Mouse (Mus musculus) hematopoietic stem cell, adult 5-6 weeks (primary cell): ENCODE measurements around the gene Clasrp. TPM values are rescaled to one million over a fixed set of nuclear protein-coding genes. Genes with fewer than 3 reads are reported as not detected.
A peak's percentile ranks its signal among the peaks of the same experiment; 100 is the strongest.

Experiments
- ATAC-seq, 2 experiments: fragments of 125-278 bp in 1 of 2; replicated peaks in 1 of 2; 2 replicates each; pipeline ENCODE4 v1.8.0; 2016 to 2017; ENCODE audit warnings: inconsistent platforms in 2 of 2, mild to moderate bottlenecking in 2 of 2, moderate number of reproducible peaks in 2 of 2, low read depth in 1 of 2, moderate TSS enrichment in 1 of 2; ENCODE audit not compliant: low FRiP score in 2 of 2, poor library complexity in 2 of 2, severe bottlenecking in 2 of 2, insufficient read depth in 1 of 2, low TSS enrichment in 1 of 2
- total RNA-seq: library from RNA; stranded (forward); fragments of 172-1452, 232-1000 nt; gene quantifications from 2 replicates; pipeline ENCODE4 v1.2.3, GENCODE M21; 2017

The Clasrp gene
- total RNA-seq = 40.1 and 51.3 TPM in 2 replicates

DNA sequence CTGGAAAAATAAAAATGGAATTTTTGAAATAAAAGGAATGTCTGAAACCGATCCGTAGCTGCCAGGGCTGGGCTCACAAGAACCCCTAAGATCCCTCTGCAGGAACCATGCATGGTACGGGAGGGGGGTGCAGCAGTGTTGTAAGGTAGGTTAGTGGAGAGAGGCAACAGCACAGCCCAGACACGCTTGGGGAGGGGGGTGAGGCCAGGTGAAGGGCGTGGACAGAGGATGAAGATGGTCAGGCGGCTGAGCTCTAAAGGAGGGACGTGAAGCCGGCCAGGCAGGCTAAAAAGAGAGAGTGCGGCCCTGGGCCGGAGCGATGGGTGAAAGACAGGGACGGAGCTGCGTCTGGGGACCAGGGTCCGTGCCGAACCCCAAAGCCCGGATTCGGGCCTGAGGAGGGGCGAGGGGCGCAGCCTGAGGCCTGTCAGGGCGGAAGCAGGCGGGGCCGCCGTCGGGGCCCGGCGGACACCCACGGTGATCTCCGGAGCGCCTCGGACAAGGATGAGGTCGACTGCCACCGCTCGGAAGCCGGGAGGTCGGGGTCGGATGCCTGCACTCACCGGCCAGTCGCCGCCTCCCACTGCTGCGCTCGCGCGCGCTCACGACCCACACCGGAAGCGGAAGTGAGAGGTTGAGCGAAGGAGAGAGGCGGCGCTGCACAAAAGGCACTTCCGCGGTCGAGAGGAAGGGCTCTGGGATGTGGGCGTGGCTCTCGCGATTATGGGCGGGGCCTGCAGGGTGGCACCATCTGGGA, at the start of gene Clasrp:
Gene Clasrp (minus strand): TSS at position 638 of the 757 bp plus-strand sequence.
- ATAC-seq = peak; percentile 94 to 98

DNA sequence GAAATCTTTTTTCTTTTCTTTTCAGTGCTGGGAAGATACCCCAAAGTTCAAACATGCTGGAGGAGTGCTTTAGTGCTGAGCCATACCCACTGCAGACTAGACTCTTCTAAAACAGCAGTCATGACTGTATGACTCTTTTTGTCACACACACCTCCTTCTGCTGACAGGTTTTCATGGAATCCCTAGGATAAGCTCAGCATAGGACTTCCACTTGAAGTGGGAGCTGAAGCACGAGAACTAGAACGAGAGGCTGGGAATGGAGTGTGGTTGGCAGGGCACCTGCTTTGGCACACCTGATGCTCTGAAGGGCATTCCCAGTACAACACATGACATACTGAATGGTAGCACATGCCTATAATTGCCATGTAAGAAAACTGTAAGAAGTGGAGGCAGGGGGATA, 48.3 kb upstream of the Clasrp start:
- no peak for ATAC-seq

DNA sequence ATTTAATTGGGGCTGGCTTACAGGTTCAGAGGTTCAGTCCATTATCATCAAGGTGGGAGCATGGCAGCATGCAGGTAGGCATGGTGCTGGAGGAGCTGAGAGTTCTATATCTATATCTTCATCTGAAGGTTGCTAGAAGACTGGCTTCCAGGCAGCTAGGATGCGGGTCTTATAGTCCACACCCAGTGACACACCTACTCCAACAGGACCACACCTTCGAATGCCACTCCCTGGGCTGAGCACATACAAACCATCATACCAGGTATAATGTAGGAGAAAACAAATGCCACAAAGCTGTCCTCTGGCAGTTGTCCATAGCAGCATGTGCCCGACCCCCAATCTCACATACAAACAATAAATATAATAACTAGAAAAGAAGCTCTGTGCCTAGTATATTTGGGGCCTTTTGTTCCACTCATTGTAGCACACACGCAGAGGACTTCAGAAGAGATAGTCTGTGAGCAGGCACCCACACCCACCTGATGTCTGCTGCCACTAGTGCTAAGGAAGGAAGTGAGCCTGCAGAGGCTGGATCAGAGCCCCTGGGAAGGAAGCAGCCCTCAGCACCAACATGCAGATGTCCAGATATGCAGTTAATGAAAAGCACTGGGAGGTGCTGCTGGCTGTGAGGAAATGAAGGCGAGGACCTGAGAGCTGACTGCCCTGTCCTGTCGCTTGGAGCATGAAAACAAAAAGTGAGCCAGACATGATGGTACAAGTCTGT, 46.9 kb upstream of the Clasrp start:
- peak; percentile 39 to 49; a peak in 2 of 4 replicates for ATAC-seq

DNA sequence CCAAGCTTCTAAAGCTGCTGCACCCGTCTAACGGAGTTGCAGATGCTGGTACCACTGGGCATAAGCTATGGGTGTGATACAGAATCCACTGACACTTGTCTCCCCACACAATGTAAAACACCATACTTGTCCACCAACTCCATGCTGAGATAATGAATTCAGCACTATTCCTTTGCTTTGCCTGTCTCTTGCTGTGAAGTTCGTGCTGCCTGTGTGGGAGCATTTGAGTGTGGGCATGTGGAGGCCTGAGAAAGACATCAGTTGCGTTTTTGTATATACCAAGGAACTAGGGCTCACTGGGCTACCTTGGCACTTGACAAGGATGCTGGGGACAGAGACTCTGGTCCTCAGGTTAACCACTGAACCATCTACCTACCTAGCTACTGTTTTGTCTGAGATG, 36.9 kb upstream of the Clasrp start:
- ATAC-seq = no peak

DNA sequence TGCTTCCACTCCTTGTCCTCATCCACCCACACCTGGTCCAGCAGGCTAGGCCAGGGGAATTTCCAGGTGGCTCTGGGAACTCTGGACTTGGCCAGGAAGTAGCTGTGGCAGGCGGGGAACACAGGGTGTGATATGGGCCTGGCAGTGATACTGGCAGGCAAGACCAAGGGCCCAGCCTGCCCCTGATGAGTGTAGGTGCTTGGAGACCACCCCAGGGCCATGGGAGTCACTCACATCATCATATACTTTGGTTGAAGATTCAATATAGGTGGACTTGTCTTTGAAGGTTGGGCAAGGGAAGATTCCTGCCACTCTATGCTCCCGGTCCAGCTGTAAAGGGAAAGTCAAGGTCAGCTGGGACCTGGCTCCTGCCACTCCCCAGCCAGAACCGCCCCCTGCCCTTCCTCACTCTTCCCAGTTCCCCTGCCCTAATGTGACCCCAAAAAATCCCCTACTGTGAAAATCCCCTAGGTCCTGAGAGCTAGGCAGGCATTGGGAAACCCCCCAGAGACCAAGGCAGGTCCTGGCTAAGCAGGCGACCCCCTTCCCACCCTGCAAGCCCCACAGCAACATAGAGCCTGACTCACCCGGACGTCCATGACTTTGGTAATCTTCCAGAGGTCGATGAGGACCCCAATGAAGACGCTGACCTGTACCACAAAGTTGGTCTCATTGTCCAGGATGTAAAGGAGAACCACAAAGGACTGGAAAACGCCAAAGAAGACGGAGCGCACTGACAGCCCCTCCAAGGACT, 31.0 kb upstream of the Clasrp start:
- ATAC-seq = no peak

DNA sequence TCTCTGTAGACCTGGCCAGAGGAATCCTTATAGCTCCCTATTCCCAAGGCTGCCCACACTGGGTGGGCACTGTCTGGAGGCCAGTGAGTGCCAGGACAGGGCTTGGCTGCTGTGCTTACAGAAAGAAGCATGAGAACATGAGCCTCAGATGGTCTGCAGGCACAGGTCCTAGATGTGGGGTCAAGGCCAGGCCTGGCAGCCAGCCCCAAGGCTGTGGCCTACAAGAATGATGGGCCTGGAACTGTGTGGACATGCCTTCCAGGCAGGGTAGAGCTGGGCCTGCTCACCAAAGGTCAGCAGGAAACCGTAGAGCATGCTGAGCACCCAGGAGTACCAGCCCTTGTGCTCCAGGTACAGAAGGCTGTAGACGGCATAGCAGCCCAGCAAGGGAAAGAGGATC, 30.3 kb upstream of the Clasrp start:
- no peak for ATAC-seq

DNA sequence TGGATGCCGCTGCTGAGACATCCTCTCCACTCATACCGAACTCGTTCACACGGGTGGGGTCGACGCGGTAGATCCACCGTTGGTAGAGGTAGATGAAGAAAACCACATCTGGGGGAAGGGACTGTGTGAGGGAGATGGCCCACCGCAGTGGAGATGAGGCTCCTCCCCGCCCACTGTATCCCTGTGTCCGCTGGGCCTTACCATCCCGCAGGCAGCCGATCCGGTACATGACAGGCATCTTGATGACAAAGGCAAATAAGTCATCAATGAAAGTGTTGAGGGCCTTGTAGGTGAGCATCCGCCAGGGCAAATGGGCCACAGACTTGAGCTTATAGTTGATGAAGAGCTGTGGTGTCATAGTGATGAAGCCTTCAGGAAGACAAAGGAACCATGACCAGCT, 29.6 kb upstream of the Clasrp start:
- ATAC-seq = no peak

DNA sequence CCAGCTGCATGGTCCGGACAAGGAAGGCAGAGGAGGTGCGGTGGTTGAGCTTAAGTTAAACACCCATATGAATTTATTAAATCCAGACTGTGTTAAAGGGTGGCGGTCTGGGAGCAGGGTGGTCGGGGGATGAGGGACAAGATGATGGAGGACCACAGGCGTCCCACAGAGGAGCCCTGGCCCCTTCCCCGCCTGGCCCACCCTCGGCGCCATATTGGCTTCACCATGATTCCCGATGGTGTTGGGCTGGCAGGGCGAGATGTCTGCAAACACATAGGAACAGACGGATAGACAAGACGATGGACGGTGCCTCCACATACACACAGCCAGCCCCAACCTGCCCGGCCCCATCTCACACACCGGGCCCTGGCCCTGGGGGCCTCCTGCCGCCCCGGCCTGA, 28.9 kb upstream of the Clasrp start:
- no peak for ATAC-seq

DNA sequence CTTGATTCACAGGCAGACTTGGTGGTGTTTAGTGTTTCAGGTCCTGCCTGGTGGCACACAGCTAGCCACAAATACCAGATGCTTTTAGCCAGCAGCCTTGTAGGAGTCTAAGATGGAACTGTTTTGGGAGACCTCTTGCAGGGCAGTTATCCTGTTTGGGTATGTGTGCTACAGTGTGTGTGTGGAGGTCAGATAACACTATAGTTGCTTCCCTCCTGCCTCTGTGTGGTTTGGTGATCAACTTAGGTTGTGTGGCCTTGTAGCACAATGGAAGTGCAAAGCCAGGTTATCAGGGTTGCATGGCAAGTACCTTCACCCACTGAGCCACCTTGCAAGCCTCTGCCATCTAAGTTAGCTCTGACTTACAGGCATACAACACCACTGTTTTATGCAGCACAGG, 28.4 kb upstream of the Clasrp start:
- no peak for ATAC-seq

DNA sequence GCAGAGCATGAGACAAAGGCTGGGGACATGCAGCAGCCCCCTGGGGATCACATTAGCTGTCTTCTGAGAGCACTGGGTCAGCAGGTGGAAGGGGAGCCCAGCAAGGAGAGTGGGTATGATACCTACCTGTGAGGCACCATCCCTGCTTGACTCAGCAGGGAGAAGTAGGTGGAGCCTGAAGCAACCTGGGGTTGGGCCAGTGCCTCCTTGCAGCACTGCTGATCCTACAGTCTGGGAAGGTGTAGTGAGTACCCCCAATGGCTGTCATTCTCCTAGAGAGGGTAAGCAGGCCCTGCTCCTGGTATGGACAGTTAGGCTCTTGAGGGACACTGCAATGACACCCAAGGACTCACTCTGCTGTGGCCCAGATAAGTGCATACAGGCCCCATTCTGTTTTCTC, 28.0 kb upstream of the Clasrp start:
- ATAC-seq = no peak

DNA sequence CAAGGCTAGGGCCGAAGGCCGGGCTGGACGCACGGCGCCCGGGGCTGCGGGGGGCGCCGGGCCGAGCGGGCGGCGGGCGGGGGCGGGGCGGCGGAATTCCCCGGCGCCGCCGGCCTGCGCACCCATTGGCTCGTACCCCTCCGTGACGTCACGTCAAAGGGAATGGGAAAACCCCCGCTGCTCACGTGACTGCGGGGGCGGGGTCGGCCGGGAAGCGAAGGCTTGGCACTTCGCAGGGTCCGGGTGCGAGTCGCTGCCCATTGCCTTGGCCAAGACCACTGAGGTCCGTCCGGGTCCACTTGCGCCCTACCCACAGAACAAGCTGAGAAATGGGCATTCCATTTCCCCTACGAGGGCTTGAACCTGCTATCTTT, 25.1 kb upstream of the Clasrp start, which contains the start of gene Relb:
Gene Relb (minus strand): TSS at position 78 of the 374 bp plus-strand sequence.
- ATAC-seq = peak in 1 of 2 experiments; percentile 22; a peak in 1 of 4 replicates

DNA sequence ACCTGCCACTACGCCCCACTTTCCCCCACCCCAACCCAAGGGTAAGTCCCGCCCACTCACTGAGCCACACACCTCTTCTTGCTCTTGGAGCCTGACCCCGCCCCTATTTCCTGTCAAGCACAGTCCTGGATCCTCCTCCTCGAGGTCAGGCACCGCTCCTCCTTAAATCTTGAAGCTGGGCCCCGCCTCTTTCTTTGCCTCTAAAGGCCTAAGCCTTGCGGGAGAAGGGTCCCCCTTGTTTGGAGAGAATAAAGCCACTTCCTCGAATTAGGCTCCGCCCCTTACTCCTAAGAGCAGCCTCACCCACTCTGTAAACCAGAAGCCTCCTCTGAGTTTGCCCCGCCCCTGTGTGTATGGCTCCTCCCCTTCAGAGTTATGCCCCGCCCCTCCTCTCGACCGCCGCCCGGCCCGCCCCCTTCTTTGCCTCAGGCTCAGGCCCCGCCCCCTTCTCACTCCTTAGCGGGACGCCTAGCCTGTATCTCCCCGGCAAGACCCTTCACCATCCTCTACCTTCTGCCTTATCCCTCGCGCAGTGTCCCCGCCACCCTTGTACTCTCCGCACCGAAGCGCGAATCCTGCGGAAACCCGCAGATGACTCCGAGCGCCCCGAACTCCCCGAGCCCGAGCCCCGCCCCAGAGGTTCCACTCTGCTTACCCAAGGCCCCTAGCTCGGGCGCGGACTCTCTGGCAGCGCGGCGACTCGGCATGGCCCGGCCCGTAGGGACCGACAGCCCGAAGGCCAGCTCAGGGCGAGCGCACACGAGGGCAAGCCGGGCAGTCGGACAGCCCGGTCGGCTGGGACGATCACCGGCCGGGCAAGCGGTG, 24.5 kb upstream of the Clasrp start:
- ATAC-seq = peak; percentile 89 to 90

DNA sequence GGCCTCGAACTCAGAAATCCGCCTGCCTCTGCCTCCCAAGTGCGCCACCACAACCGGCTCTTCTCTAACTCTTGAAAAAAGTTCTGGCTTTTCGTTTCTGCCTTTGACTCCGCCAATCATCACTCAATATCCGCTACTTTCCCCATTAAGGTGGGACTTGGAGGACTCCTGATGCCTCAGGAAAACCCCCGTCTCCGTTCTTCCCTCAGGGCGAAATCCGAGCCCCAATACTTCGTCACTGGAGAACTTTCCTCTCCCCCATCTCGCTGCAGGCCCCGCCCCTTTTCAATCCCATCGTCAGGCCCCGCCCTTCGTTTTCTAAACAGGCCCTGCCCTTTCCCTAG, 23.9 kb upstream of the Clasrp start:
- no peak for ATAC-seq

DNA sequence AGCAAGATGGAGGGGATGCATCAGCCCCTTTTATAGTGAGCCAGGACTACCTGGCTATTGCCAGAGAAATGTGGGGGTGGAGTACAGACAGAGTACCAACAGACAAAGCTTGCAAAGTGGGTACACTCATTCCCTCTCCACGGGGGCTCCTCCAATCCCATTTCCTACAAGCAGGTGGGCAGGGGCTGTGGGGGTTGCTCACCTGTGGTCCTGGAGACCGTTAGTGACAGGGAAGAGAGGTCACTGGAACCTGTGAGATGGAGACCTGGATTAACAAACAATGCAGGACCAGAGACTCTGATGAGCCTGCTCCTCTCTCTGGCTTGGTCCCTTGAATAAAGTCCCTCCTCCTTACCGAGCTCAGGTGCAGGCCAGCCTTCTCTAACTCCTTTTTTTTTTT, 23.4 kb upstream of the Clasrp start:
- ATAC-seq = no peak

DNA sequence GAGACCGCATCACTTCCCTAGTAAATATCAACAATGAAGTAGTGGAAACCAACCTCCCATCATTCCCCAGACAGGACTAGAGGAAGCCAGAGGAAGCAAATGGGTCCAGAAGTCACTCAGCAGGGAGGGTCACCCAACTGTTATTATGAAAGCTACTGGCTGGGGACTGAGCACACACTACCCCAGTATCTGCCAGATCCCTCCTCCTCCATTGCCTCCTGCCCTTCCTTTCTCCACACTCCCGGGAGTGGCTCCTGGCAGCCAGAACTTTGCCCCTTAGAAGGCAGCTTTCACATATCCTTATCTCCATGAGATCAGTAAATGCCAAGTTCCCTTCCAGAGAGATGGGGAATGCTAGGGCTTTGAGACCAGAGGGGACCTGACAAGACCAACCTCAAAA, 19.1 kb upstream of the Clasrp start:
- no peak for ATAC-seq

DNA sequence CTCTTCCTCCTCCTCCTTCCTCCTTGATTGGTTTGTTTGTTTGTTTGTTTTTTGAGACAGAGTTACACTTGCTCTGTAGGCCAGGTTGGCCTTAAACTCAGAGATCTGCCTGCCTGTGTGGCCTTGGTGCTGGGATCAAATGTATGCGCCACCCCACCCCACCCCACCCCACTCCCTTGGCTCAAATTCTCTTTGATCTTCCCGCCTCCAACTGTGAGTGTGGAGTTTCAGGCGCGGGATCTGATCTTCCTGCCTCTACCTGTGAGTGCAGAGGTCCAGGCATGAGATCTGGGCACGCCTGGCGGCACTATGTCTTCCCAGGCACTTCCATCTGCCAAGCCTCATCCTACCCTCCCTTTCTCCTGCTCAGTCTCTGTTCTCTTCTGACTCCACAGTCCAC, 18.0 kb upstream of the Clasrp start:
- ATAC-seq = no peak

DNA sequence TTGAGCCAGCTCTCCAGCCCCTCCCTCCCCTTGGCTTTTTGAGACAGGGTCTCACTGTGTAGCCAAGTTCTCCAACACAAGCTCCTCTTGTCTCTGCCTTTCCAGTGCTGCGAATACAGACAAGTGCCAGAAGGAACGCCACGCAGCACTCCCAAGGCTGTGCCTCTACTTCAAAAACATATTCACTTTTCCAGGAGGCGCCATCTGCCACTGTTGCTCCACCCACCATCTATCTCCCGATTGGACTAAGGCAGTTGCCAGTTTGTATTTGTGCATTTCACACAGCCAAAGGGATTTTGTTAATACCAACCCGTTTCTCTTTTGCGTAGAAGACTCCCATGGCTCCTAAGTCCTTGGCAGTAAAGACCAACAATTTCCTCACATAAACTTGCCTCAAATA, 16.5 kb upstream of the Clasrp start:
- ATAC-seq = no peak
